Mouse (Mus musculus) limb, embryonic 14.5 days (tissue): ENCODE measurements at regions not wholly inside any gene's neighbourhood (a gene's known extent, or its start where the extent isn't known, plus 50 kb on each side); places are given as distances from the start of the nearest gene placed in this dataset.

Source experiments
- ATAC-seq: fragments of 200-750 bp; cut with Nextera tagmentation; 2 replicates; pipeline ENCODE4 v1.8.0; 2017; ENCODE audit warnings: low read depth, moderate number of reproducible peaks, moderate TSS enrichment; ENCODE audit not compliant: low FRiP score
- DNase-seq: peaks from one replicate; pipeline ENCODE4 v3.0.0-alpha.2; 2015; ENCODE audit warnings: low spot score
- H3K27ac ChIP-seq: fragments of 300-500 bp; sonication (generic); replicated peaks from 2 replicates; pipeline ENCODE4 v1.5.1; 2014; ENCODE audit warnings: low read depth, mild to moderate bottlenecking, low read length, moderate library complexity, mixed read lengths
- H3K27me3 ChIP-seq: fragments of 300-500 bp; sonication (generic); 2 replicates; pipeline ENCODE4 v1.6.1; 2014; ENCODE audit warnings: low read length, mixed read lengths; ENCODE audit not compliant: control insufficient read depth, insufficient read depth
- H3K36me3 ChIP-seq: fragments of 300-500 bp; sonication (generic); 2 replicates; pipeline ENCODE4 v1.6.1; 2014; ENCODE audit warnings: mild to moderate bottlenecking, low read length, moderate library complexity, mixed read lengths; ENCODE audit not compliant: control insufficient read depth, insufficient read depth
- H3K4me1 ChIP-seq: fragments of 300-500 bp; sonication (generic); 2 replicates; pipeline ENCODE4 v1.6.1; 2014; ENCODE audit warnings: antibody characterized with exemption, low read length, mixed read lengths; ENCODE audit not compliant: control insufficient read depth, insufficient read depth
- H3K4me2 ChIP-seq: fragments of 300-500 bp; sonication (generic); replicated peaks from 2 replicates; pipeline ENCODE4 v1.6.1; 2014; ENCODE audit warnings: low read depth, mild to moderate bottlenecking, low read length, moderate library complexity; ENCODE audit not compliant: severe bottlenecking
- H3K4me3 ChIP-seq: fragments of 300-500 bp; sonication (generic); replicated peaks from 2 replicates; pipeline ENCODE4 v1.5.1; 2014; ENCODE audit warnings: low read length
- H3K9ac ChIP-seq: fragments of 300-500 bp; sonication (generic); 2 replicates; pipeline ENCODE4 v1.6.1; 2014; ENCODE audit warnings: mild to moderate bottlenecking, low read depth, low read length, moderate library complexity; ENCODE audit not compliant: severe bottlenecking
- H3K9me3 ChIP-seq: fragments of 300-500 bp; sonication (generic); 2 replicates; pipeline ENCODE4 v1.6.1; 2016; ENCODE audit warnings: low read length; ENCODE audit not compliant: control insufficient read depth
- POLR2A ChIP-seq: fragments of 200-500 bp; IDR thresholded peaks from 2 replicates; pipeline ENCODE4 v1.8.0; 2012; ENCODE audit warnings: inconsistent platforms, mild to moderate bottlenecking, moderate library complexity, borderline replicate concordance; ENCODE audit not compliant: insufficient read depth, insufficient read length; ENCODE audit errors: extremely low read depth
- WGBS: fragments of 180-500 bp; shearing (Covaris S2); extraction: QIAGEN DNeasy Blood & Tissue Kit; methylation state at CpG from one replicate; pipeline ENCODE4 v1.1.7; 2014; 5-methylcytosine and 5-hydroxymethylcytosine counted together

- Histone ChIP-seq H3K4me3 (no peak overlapping the region), H3K27me3 (no peaks in the 10 kb centered on the region), H3K4me2 (no peak overlapping the region), H3K27ac (no peak overlapping the region), H3K9me3 (no peaks in the 10 kb centered on the region), H3K4me1 (no peaks in the 10 kb centered on the region), H3K36me3 (no peaks in the 10 kb centered on the region), H3K9ac (no peak overlapping the region)
- DNase-seq (no peak), ATAC-seq (no peak)
- 82% methylated on average over 2 of the region's 2 CpGs for WGBS
- TF ChIP-seq POLR2A = no peak
Measured at GRCm38 (mm10) chr15:6145071-6145470, 154.5 kb upstream of the Dab2 start.

DNA sequence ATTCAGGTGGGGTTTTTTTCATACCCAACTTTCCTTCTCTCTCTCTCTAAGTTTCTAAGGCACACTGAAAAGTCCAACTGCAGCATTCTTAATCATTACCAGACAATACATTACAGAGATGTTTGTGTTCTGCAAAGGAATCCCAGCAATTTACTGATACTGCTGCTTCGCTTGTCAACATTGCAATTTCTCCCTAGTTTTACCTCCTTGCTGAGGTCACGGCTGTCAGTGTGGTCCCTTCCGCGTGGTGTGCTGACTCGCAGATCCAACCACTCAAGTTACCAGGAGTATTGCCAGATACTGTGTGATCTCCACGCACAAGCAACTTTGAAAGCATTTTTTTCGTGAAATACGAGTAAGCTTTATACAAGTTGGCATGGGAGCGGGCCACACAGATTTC is 144.9 kb upstream of the Dab2 start:
- peak; percentile 63; the same call in 1 of the 2 replicates for ATAC-seq
- H3K4me1 ChIP-seq = no peaks in the 10 kb centered on the region
- no peaks in the 10 kb centered on the region for H3K27me3 ChIP-seq
- 34% methylated on average over 9 of the region's 9 CpGs for WGBS
- no peaks in the 10 kb centered on the region for H3K9me3 ChIP-seq
- TF ChIP-seq POLR2A = no peak
- 0 out of 2 replicates have a peak overlapping the region, but pooled peaks have one; percentile 2 for H3K27ac ChIP-seq
- DNase-seq = peak; percentile 36
- no peaks in the 10 kb centered on the region for H3K36me3 ChIP-seq
- no peak overlapping the region for H3K9ac ChIP-seq
- H3K4me3 ChIP-seq = no peak overlapping the region
- no peak overlapping the region for H3K4me2 ChIP-seq

- no peaks in the 10 kb centered on the region for H3K27me3 ChIP-seq
- H3K4me2 ChIP-seq = no peak overlapping the region
- ATAC-seq = no peak
- no peaks in the 10 kb centered on the region for H3K4me1 ChIP-seq
- no peak for DNase-seq
- TF ChIP-seq POLR2A = no peak
- H3K27ac ChIP-seq = no peak overlapping the region
- 77% methylated on average over 1 of the region's 1 CpGs for WGBS
- H3K9me3 ChIP-seq = no peaks in the 10 kb centered on the region; the same call in 1 of the 2 replicates
- H3K36me3 ChIP-seq = no peaks in the 10 kb centered on the region
- no peak overlapping the region for H3K4me3 ChIP-seq
- no peak overlapping the region for H3K9ac ChIP-seq
Measured at GRCm38 (mm10) chr15:6180261-6180660, 119.3 kb upstream of the Dab2 start.

GRCm38 (mm10) chr15:6183627-6184026 is 116.0 kb upstream of the Dab2 start:
- Histone ChIP-seq H3K4me1 (no peaks in the 10 kb centered on the region), H3K9ac (no peak overlapping the region), H3K27ac (no peak overlapping the region), H3K4me2 (no peak overlapping the region), H3K9me3 (no peaks in the 10 kb centered on the region; the same call in 1 of the 2 replicates), H3K36me3 (no peaks in the 10 kb centered on the region), H3K27me3 (no peaks in the 10 kb centered on the region), H3K4me3 (no peak overlapping the region)
- TF ChIP-seq POLR2A = no peak
- 62% methylated on average over 3 of the region's 3 CpGs for WGBS
- DNase-seq (no peak), ATAC-seq (no peak)

- DNase-seq = no peak
- no peak for TF ChIP-seq POLR2A
Measured at GRCm38 (mm10) chr15:6191845-6192244, 107.7 kb upstream of the Dab2 start.

DNA sequence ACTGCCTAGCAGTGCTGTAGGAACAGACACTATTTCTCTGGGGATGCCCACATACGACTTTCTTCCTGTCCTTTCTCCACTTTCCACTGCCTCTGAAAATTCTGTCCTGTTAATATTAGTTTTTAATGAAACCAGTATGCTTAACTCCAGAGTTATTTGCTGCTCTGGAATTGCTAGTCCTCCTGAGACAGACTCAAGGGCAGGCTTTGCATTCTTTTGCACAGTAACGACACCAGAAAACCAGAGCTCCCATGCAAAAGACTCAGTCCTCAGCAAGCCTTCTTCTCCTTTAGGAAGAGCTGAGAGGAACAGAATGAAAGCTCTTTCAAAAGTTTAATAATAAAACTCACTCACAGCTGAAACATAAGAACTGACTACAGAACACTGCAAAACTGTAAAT is 92.3 kb upstream of the Dab2 start:
- H3K27me3 ChIP-seq = no peaks in the 10 kb centered on the region
- no peak overlapping the region for H3K4me2 ChIP-seq
- WGBS = 17% methylated on average over 2 of the region's 2 CpGs
- ATAC-seq (peak; percentile 72; the same call in 1 of the 2 replicates), DNase-seq (peak; percentile 27)
- H3K9me3 ChIP-seq = no peaks in the 10 kb centered on the region
- TF ChIP-seq POLR2A = no peak
- H3K9ac ChIP-seq = no peak overlapping the region
- no peak overlapping the region for H3K4me3 ChIP-seq
- H3K4me1 ChIP-seq = no peaks in the 10 kb centered on the region
- peak overlapping the region; percentile 72; the same call in 1 of the 2 replicates for H3K27ac ChIP-seq
- no peaks in the 10 kb centered on the region for H3K36me3 ChIP-seq

More at GRCm38 (mm10) chr15:6191845-6192244, 107.7 kb upstream of the Dab2 start:
- H3K27ac ChIP-seq = no peak overlapping the region
- H3K4me2 ChIP-seq = no peak overlapping the region
- H3K27me3 ChIP-seq = no peaks in the 10 kb centered on the region
- no peaks in the 10 kb centered on the region for H3K36me3 ChIP-seq
- no peak overlapping the region for H3K4me3 ChIP-seq
- no peak overlapping the region for H3K9ac ChIP-seq
- no peaks in the 10 kb centered on the region for H3K4me1 ChIP-seq
- no peaks in the 10 kb centered on the region for H3K9me3 ChIP-seq
- ATAC-seq = no peak
